Mouse (Mus musculus): Measurements from ENCODE around the gene Gm13212.

- TF ChIP-seq CTCF (IDR thresholded peaks at IDR 0.05; ENCODE audit: low read depth, low read length) = no peak
- no peak for TF ChIP-seq POLR2A (IDR thresholded peaks at IDR 0.05; ENCODE audit: extremely low read depth, insufficient read depth, low read length)
Observed at GRCm38 (mm10) chr4:145559505-145560099, 25.4 kb upstream of the Gm13212 start.
